Mouse (Mus musculus) kidney, postnatal 0 days (tissue): ENCODE data around the gene Cnot1. TPM values are rescaled to one million over a fixed set of nuclear protein-coding genes. Genes with fewer than 3 reads are reported as not detected.
A peak's percentile ranks its signal among the peaks of the same experiment; 100 is the strongest.
"Not testable (repeated sequence)": the region's sequence is repeated elsewhere in the genome, so short reads cannot be mapped to it uniquely, and the experiment has no call there.

ENCODE experiments used
- ATAC-seq: fragments of 200-750 bp; cut with Nextera tagmentation; replicated peaks from 2 replicates; pipeline ENCODE4 v1.8.0; 2017; ENCODE audit warnings: low read depth, moderate number of reproducible peaks, moderate TSS enrichment, moderate library complexity; ENCODE audit not compliant: low FRiP score
- DNase-seq: peaks from one replicate; pipeline ENCODE4 v3.0.0-alpha.2; 2016; ENCODE audit warnings: low spot score
- H3K27ac ChIP-seq: fragments of 300-500 bp; sonication (generic); 2 replicates; pipeline ENCODE4 v1.5.1; 2014; ENCODE audit warnings: mild to moderate bottlenecking
- H3K27me3 ChIP-seq: fragments of 300-500 bp; sonication (generic); 2 replicates; pipeline ENCODE4 v1.6.1; 2014; ENCODE audit warnings: low read length, mixed read lengths; ENCODE audit not compliant: insufficient read depth
- H3K36me3 ChIP-seq: fragments of 300-500 bp; sonication (generic); 2 replicates; pipeline ENCODE4 v1.6.1; 2014; ENCODE audit warnings: low read length, mixed read lengths; ENCODE audit not compliant: insufficient read depth
- H3K4me1 ChIP-seq: fragments of 300-500 bp; sonication (generic); replicated peaks from 2 replicates; pipeline ENCODE4 v1.6.1; 2014; ENCODE audit warnings: antibody characterized with exemption, low read length, mixed read lengths; ENCODE audit not compliant: insufficient read depth
- H3K4me2 ChIP-seq: fragments of 300-500 bp; sonication (generic); 2 replicates; pipeline ENCODE4 v1.6.1; 2014; ENCODE audit warnings: mild to moderate bottlenecking, low read length, moderate library complexity, mixed read lengths
- H3K4me3 ChIP-seq: fragments of 300-500 bp; sonication (generic); replicated peaks from 2 replicates; pipeline ENCODE4 v1.5.1; 2014; ENCODE audit warnings: low read depth, low read length
- H3K9ac ChIP-seq: fragments of 300-500 bp; sonication (generic); 2 replicates; pipeline ENCODE4 v1.6.1; 2014; ENCODE audit warnings: low read depth, low read length
- H3K9me3 ChIP-seq: fragments of 300-500 bp; sonication (generic); replicated peaks from 2 replicates; pipeline ENCODE4 v1.6.1; 2016; ENCODE audit warnings: low read length, inconsistent platforms, mixed read lengths
- CTCF ChIP-seq: IDR thresholded peaks from 2 replicates; pipeline ENCODE4 v1.5.1; 2016; ENCODE audit warnings: antibody characterized with exemption, low read depth, mild to moderate bottlenecking, moderate library complexity
- WGBS: fragments of 180-500 bp; shearing (Covaris S2); extraction: QIAGEN DNeasy Blood & Tissue Kit; methylation state at CpG from one replicate; pipeline ENCODE4 v1.1.7; 2014; 5-methylcytosine and 5-hydroxymethylcytosine counted together
- polyA plus RNA-seq: library from polyadenylated mRNA; unstranded; fragments of >200 nt; fragmentation: Nextera tagmentation; extraction: Ambion mirVana; gene quantifications from 2 replicates; pipeline ENCODE4 v1.2.1, GENCODE M21; 2015

The Cnot1 gene
- polyA plus RNA-seq, 1 experiment from 2014 or later, result 28.7 TPM

DNA sequence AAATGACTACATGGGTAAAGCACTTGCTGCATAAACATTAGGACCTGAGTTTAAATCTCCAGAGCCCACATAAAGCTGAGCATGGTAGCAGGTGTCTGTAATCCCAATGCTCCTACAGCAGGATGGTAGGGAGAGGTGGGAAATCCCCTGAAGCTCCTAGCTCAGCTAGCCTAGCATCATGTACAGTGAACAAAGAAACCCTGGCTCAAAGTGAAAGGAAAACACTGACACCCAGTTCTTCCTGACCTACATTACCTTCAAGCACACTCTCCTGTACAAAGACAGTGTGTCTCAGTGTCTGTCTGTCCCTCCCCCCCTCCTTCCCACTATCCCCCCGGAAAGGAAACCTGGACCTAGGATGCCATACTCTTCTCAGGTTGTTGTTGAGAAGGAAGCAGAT lies 7.4 kb downstream of the Cnot1 start:
- ATAC-seq (no peak), DNase-seq (no peak)
- H3K36me3 ChIP-seq, result 0 out of 2 replicates have a peak, but pooled peaks cover 4% of the 10 kb centered on the region
- peaks cover 3% of the 10 kb centered on the region; the same call in 1 of the 2 replicates for H3K4me1 ChIP-seq
- no peaks in the 10 kb centered on the region for H3K27me3 ChIP-seq
- no peak overlapping the region for H3K9ac ChIP-seq
- no peak overlapping the region for H3K27ac ChIP-seq
- H3K4me3 ChIP-seq, result no peak overlapping the region
- H3K9me3 ChIP-seq, result no peaks in the 10 kb centered on the region
- 90% methylated on average over 1 of the region's 1 CpGs for WGBS
- no peak overlapping the region for H3K4me2 ChIP-seq
- TF ChIP-seq CTCF, result no peak

DNA sequence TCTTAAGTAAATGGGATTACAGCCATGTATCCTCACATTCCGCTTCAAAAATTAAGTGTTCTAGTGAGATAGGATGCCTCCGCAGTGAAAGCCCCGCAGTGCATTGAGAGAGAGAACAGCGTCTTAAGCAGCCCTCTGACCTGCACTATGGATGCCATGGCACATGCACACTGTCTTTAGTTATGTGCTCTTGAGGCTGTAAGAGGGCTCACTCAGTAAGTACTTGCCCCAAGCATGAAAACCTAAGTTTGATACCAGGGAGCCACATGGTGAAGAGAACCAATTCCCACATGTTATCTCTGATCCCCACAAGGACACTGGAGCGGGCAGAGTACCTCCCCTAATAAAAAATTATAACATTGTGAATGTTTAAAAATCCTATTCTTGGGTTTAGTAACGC lies 8.1 kb downstream of the Cnot1 start:
- H3K4me1 ChIP-seq, result no peaks in the 10 kb centered on the region
- no peak overlapping the region for H3K4me3 ChIP-seq
- H3K36me3 ChIP-seq, result 0 out of 2 replicates have a peak, but pooled peaks cover 4% of the 10 kb centered on the region
- ATAC-seq (no peak), DNase-seq (no peak)
- no peaks in the 10 kb centered on the region for H3K9me3 ChIP-seq
- 90% methylated on average over 6 of the region's 6 CpGs for WGBS
- no peak overlapping the region for H3K4me2 ChIP-seq
- no peaks in the 10 kb centered on the region for H3K27me3 ChIP-seq
- H3K27ac ChIP-seq, result no peak overlapping the region
- no peak overlapping the region for H3K9ac ChIP-seq
- TF ChIP-seq CTCF, result no peak

- not testable (repeated sequence) for H3K27me3 ChIP-seq, H3K27ac ChIP-seq, H3K4me1 ChIP-seq, H3K9me3 ChIP-seq, H3K9ac ChIP-seq, H3K4me3 ChIP-seq, DNase-seq, H3K36me3 ChIP-seq, ATAC-seq, H3K4me2 ChIP-seq
- 93% methylated on average over 5 of the region's 5 CpGs for WGBS
These were observed 11.8 kb downstream of the Cnot1 start for GRCm38 (mm10) chr8:95795333-95796061.

DNA sequence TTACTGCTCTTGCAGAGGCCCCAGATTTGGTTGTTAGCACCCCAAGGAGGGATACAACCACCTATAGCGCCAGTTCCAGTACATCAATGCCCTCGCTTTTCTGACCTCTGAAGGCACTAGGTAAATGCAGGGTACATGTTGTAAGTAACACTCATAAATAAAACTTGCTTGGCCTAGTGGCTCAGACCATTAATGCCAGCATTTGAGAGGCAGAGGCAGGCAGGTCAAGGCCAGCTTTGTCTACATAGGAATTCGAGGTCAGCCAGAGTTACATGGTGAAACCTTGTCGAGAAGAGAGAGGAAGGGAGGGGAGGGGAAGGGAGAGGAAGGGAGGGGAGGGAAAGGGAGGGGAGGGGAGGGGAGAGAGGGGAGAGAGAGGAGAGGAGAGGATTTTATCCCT lies 21.7 kb downstream of the Cnot1 start:
- no peaks in the 10 kb centered on the region for H3K4me1 ChIP-seq
- H3K9me3 ChIP-seq, result no peaks in the 10 kb centered on the region
- H3K9ac ChIP-seq, result no peak overlapping the region
- no peak for DNase-seq
- no peak for ATAC-seq
- H3K27ac ChIP-seq, result no peak overlapping the region
- H3K4me3 ChIP-seq, result no peak overlapping the region
- no peaks in the 10 kb centered on the region for H3K27me3 ChIP-seq
- H3K36me3 ChIP-seq, result peaks cover 41% of the 10 kb centered on the region
- TF ChIP-seq CTCF, result no peak
- 80% methylated on average over 4 of the region's 4 CpGs for WGBS
- no peak overlapping the region for H3K4me2 ChIP-seq

DNA sequence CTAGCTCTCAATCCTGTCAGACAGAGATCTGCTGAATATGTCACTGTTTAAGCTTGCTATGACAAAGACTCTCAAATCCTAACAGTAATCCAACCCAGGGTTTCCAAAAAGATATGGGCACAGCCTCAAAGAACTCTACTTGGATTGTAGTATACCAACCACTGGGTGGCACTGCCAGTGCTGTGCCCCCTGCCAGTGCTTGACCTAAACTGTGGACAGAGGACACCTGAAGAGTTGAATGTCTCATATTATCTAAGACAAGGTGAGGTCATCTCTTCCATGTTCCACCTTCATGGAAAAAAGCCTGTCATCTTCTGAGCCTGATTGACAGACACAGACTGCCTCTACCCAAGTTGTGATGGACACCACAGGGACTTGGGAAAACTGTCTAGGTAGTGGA lies 24.6 kb downstream of the Cnot1 start:
- Histone ChIP-seq H3K4me2 (no peak overlapping the region), H3K27me3 (no peaks in the 10 kb centered on the region), H3K9ac (no peak overlapping the region), H3K4me3 (no peak overlapping the region), H3K4me1 (no peaks in the 10 kb centered on the region), H3K36me3 (peaks cover 44% of the 10 kb centered on the region), H3K27ac (no peak overlapping the region), H3K9me3 (no peaks in the 10 kb centered on the region)
- 0 out of 2 replicates have a peak, but pooled peaks have one; percentile 9 for TF ChIP-seq CTCF
- ATAC-seq (no peak), DNase-seq (no peak)

GRCm38 (mm10) chr8:95781775-95782174 lies 25.5 kb downstream of the Cnot1 start:
- ATAC-seq (no peak), DNase-seq (no peak)
- Histone ChIP-seq H3K9ac (no peak overlapping the region), H3K4me3 (no peak overlapping the region), H3K9me3 (no peaks in the 10 kb centered on the region), H3K4me1 (no peaks in the 10 kb centered on the region), H3K36me3 (peaks cover 39% of the 10 kb centered on the region), H3K27me3 (no peaks in the 10 kb centered on the region), H3K27ac (no peak overlapping the region), H3K4me2 (no peak overlapping the region)
- TF ChIP-seq CTCF, result no peak
- WGBS, result 95% methylated on average over 2 of the region's 2 CpGs

DNA sequence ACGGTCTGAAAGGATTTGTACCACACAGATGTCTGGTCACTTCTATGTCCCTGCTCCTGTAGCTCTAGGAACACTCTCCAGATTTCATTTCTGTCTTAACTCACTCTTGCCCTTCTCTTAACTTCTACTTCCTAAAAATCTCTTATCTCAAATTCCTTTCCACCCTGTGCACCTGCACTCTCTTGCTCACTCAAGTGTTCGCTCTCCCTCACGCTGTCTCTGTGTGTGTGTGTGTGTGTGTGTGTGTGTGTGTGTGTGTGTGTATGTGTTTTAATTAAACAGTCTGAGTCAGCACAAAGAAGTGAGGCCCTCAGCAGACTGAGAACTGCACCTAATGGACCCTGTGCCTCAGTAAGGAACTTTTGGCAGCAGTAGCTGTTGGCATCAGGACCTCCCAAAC lies 26.2 kb downstream of the Cnot1 start:
- 77% methylated on average over 3 of the region's 3 CpGs for WGBS
- TF ChIP-seq CTCF, result no peak
- no peak overlapping the region for H3K9ac ChIP-seq
- H3K36me3 ChIP-seq, result peaks cover 32% of the 10 kb centered on the region
- H3K4me1 ChIP-seq, result no peaks in the 10 kb centered on the region
- no peak for ATAC-seq
- H3K27me3 ChIP-seq, result no peaks in the 10 kb centered on the region
- H3K4me3 ChIP-seq, result no peak overlapping the region
- H3K27ac ChIP-seq, result no peak overlapping the region
- no peaks in the 10 kb centered on the region for H3K9me3 ChIP-seq
- no peak overlapping the region for H3K4me2 ChIP-seq
- no peak for DNase-seq
